Comparison of ENCODE assay signal across 16 mouse cellular contexts in the genomic region with DNA sequence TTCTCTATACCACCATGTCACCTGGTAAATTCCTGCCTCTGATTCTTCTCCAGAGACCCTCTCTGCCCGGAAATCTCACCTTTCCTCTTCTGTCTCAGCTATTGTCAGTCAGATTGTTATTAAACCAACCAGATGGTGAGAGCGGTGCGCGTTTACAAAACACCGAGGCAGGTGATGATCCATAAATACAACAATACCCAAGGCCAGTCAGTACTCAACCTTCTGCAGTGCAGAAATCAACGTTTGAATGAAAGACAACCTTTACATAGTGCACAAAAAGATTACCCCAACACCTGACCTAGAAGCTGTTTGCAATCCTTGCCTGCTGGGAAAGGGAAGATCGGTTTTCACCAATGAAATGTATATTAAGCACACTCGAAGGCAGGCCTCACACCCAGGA. TPM values are rescaled to one million over a fixed set of nuclear protein-coding genes. Genes with fewer than 3 reads are reported as not detected.
"Had no signal": no experiment of that assay in that cellular context is flagged by ENCODE, and none has a peak within 500 bp of the region (broad histone marks: within the 10 kb centered on the region; RNA-seq: fewer than 3 reads in every experiment).

No protein-coding gene starts in this region.

- DNase-seq: liver, postnatal 0 days; lung, adult 2 months; lung, postnatal 14 days; right cerebral cortex, postnatal 14 days; thymus, adult 18-20 months; thymus, postnatal 14 days; thymus, postnatal 36 days had no signal

- H3K36me3 ChIP-seq: lung, embryonic 15.5 days; midbrain, embryonic 13.5 days; midbrain, embryonic 15.5 days; neural tube, embryonic 12.5 days had no signal

- H3K4me1 ChIP-seq: lung, embryonic 15.5 days; megakaryocyte, embryonic 14.5 days; midbrain, embryonic 13.5 days; midbrain, embryonic 15.5 days; neural tube, embryonic 12.5 days had no signal

- H3K27ac ChIP-seq: lung, embryonic 15.5 days; macrophage; midbrain, embryonic 13.5 days; midbrain, embryonic 15.5 days; neural tube, embryonic 12.5 days had no signal

- H3K27me3 ChIP-seq: lung, embryonic 15.5 days; megakaryocyte, embryonic 14.5 days; midbrain, embryonic 13.5 days; midbrain, embryonic 15.5 days; neural tube, embryonic 12.5 days had no signal

- H3K9me3 ChIP-seq: lung, embryonic 15.5 days; megakaryocyte, embryonic 14.5 days; midbrain, embryonic 13.5 days; midbrain, embryonic 15.5 days; neural tube, embryonic 12.5 days had no signal

- H3K4me3 ChIP-seq: lung, embryonic 15.5 days; megakaryocyte, embryonic 14.5 days; midbrain, embryonic 13.5 days; midbrain, embryonic 15.5 days; neural tube, embryonic 12.5 days had no signal

RNA-seq across cellular contexts. Expression of a gene that starts 54.4 kb away (rescaled TPM):
- total RNA-seq: megakaryocyte progenitor cell, adult 5-6 weeks; monocyte, adult 5-6 weeks; neutrophil, adult 5-6 weeks had no signal
- polyA plus RNA-seq: macrophage had no signal
